Mouse (Mus musculus): ENCODE results near the gene Hint2. TPM values are rescaled to one million over a fixed set of nuclear protein-coding genes. Genes with fewer than 3 reads are reported as not detected.
A peak's percentile ranks its signal among the peaks of the same experiment; 100 is the strongest.

Gene Hint2
- total RNA-seq, 2 experiments from 2014 or later, result 92.2 to 98.4 TPM

GRCm38 (mm10) chr4:43653161-43654015 lies 2.9 kb downstream of the Hint2 start, which contains the start of gene Spag8:
Gene Spag8, minus strand, starts transcription at chr4:43653594.
- peak; percentile 27 for DNase-seq

GRCm38 (mm10) chr4:43652726-43653125 lies 3.5 kb downstream of the Hint2 start:
- DNase-seq, result no peak

- DNase-seq, result no peak
These were observed 6.5 kb downstream of the Hint2 start for GRCm38 (mm10) chr4:43649783-43650182.

- DNase-seq, result no peak
These were observed 15.8 kb downstream of the Hint2 start for GRCm38 (mm10) chr4:43640491-43640890.

- no peak for DNase-seq
These were observed 16.2 kb downstream of the Hint2 start for GRCm38 (mm10) chr4:43640076-43640475.

GRCm38 (mm10) chr4:43636751-43637150 lies 19.5 kb downstream of the Hint2 start:
- DNase-seq, result no peak

GRCm38 (mm10) chr4:43634621-43635374 lies 21.5 kb downstream of the Hint2 start:
- no peak for DNase-seq

GRCm38 (mm10) chr4:43633736-43634135 lies 22.5 kb downstream of the Hint2 start:
- no peak for DNase-seq

GRCm38 (mm10) chr4:43633296-43633695 lies 23.0 kb downstream of the Hint2 start:
- DNase-seq, result no peak

- peak; percentile 39 for DNase-seq
These were observed 24.0 kb downstream of the Hint2 start for GRCm38 (mm10) chr4:43631956-43632920.

- DNase-seq, result peak; percentile 72
These were observed 25.0 kb downstream of the Hint2 start, which contains the start of gene Npr2 for GRCm38 (mm10) chr4:43631046-43631955. Gene Npr2, plus strand, starts transcription at chr4:43631935.

- DNase-seq, result no peak
These were observed 25.6 kb downstream of the Hint2 start for GRCm38 (mm10) chr4:43630671-43631045.

GRCm38 (mm10) chr4:43630030-43630581 lies 26.2 kb downstream of the Hint2 start:
- DNase-seq, result peak; percentile 88

GRCm38 (mm10) chr4:43629106-43629817 lies 27.0 kb downstream of the Hint2 start:
- no peak for DNase-seq

- no peak for DNase-seq
These were observed 36.0 kb downstream of the Hint2 start for GRCm38 (mm10) chr4:43620146-43620778.

- peak; percentile 20 for DNase-seq
These were observed 43.1 kb downstream of the Hint2 start for GRCm38 (mm10) chr4:43613060-43613730.

- no peak for DNase-seq
These were observed 43.7 kb downstream of the Hint2 start for GRCm38 (mm10) chr4:43612534-43612933.

- no peak for DNase-seq
These were observed 51.2 kb downstream of the Hint2 start for GRCm38 (mm10) chr4:43604751-43605685.
